Mouse (Mus musculus) embryonic facial prominence, embryonic 14.5 days (tissue): Measurements from ENCODE around the gene Tnrc6c. TPM values are rescaled to one million over a fixed set of nuclear protein-coding genes. Genes with fewer than 3 reads are reported as not detected.

Source experiments
- ATAC-seq: fragments of 200-750 bp; cut with Nextera tagmentation; 2 replicates; pipeline ENCODE4 v1.8.0; 2017; ENCODE audit warnings: low read depth, moderate number of reproducible peaks, moderate TSS enrichment
- DNase-seq: peaks from one replicate; pipeline ENCODE4 v3.0.0-alpha.2; 2015; ENCODE audit warnings: low spot score
- H3K27ac ChIP-seq: fragments of 300-500 bp; sonication (generic); replicated peaks from 2 replicates; pipeline ENCODE4 v1.5.1; 2014; ENCODE audit warnings: low read depth, mild to moderate bottlenecking, low read length, moderate library complexity
- H3K27me3 ChIP-seq: fragments of 300-500 bp; sonication (generic); replicated peaks from 2 replicates; pipeline ENCODE4 v1.6.1; 2014; ENCODE audit warnings: low read length; ENCODE audit not compliant: control insufficient read depth, insufficient read depth
- H3K36me3 ChIP-seq: fragments of 300-500 bp; sonication (generic); 2 replicates; pipeline ENCODE4 v1.6.1; 2014; ENCODE audit warnings: low read length, mixed read lengths; ENCODE audit not compliant: control insufficient read depth, insufficient read depth
- H3K4me1 ChIP-seq: fragments of 300-500 bp; sonication (generic); 2 replicates; pipeline ENCODE4 v1.6.1; 2014; ENCODE audit warnings: antibody characterized with exemption, low read length; ENCODE audit not compliant: control insufficient read depth, insufficient read depth
- H3K4me2 ChIP-seq: fragments of 300-500 bp; sonication (generic); 2 replicates; pipeline ENCODE4 v1.6.1; 2014; ENCODE audit warnings: low read depth, mild to moderate bottlenecking, low read length, moderate library complexity, mixed read lengths
- H3K4me3 ChIP-seq: fragments of 300-500 bp; sonication (generic); 2 replicates; pipeline ENCODE4 v1.5.1; 2014; ENCODE audit warnings: low read depth, mild to moderate bottlenecking, low read length
- H3K9ac ChIP-seq: fragments of 300-500 bp; sonication (generic); 2 replicates; pipeline ENCODE4 v1.6.1; 2014; ENCODE audit warnings: low read depth, mild to moderate bottlenecking, low read length, moderate library complexity, mixed read lengths
- H3K9me3 ChIP-seq: fragments of 300-500 bp; sonication (generic); 2 replicates; pipeline ENCODE4 v1.6.1; 2016; ENCODE audit warnings: low read length; ENCODE audit not compliant: control insufficient read depth
- WGBS: fragments of 180-500 bp; shearing (Covaris S2); extraction: QIAGEN DNeasy Blood & Tissue Kit; methylation state at CpG from one replicate; pipeline ENCODE4 v1.1.7; 2014; 5-methylcytosine and 5-hydroxymethylcytosine counted together
- polyA plus RNA-seq: library from polyadenylated mRNA; unstranded; fragments of >200 nt; fragmentation: Nextera tagmentation; extraction: Ambion mirVana; gene quantifications from 2 replicates; pipeline ENCODE4 v1.2.1, GENCODE M21; 2014

Gene Tnrc6c
- polyA plus RNA-seq, 1 experiment from 2014 or later = 15.2 TPM

- Histone ChIP-seq H3K36me3 (peaks cover 12% of the 10 kb centered on the region; the same call in 1 of the 2 replicates), H3K9me3 (peaks cover 4% of the 10 kb centered on the region; the same call in 1 of the 2 replicates), H3K27ac (no peak overlapping the region), H3K27me3 (no peaks in the 10 kb centered on the region), H3K4me2 (no peak overlapping the region), H3K9ac (no peak overlapping the region), H3K4me1 (peaks cover 5% of the 10 kb centered on the region), H3K4me3 (no peak overlapping the region)
- 85% methylated on average over 5 of the region's 5 CpGs for WGBS
- ATAC-seq (no peak), DNase-seq (no peak)
Observed at GRCm38 (mm10) chr11:117671626-117672025, 17.5 kb downstream of the Tnrc6c start.

DNA sequence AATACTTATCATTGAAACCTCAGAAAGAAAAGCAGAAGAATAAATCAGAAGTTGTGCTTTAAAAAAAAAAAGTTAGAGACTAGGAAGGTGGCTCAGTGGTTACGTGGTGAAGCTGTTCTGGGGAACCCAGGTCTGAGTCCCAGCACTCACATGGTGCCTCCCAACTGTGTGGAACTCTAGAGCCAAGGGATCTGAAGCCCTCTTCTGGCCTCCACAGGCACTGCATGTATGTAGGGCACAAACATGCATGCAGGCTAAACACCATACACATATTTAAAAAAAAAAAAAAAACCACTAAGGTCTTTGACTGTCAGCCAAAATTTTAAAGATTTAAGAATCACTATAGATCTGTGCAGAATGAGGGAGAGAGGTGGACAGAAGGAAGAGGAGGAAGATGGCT, 20.4 kb downstream of the Tnrc6c start:
- no peak overlapping the region for H3K9ac ChIP-seq
- peaks cover 12% of the 10 kb centered on the region; the same call in 1 of the 2 replicates for H3K36me3 ChIP-seq
- H3K4me2 ChIP-seq = no peak overlapping the region
- H3K4me1 ChIP-seq = no peaks in the 10 kb centered on the region
- peaks cover 4% of the 10 kb centered on the region; the same call in 1 of the 2 replicates for H3K9me3 ChIP-seq
- no peak overlapping the region for H3K27ac ChIP-seq
- ATAC-seq (no peak), DNase-seq (no peak)
- 96% methylated on average over 1 of the region's 1 CpGs for WGBS
- no peaks in the 10 kb centered on the region for H3K27me3 ChIP-seq
- no peak overlapping the region for H3K4me3 ChIP-seq

DNA sequence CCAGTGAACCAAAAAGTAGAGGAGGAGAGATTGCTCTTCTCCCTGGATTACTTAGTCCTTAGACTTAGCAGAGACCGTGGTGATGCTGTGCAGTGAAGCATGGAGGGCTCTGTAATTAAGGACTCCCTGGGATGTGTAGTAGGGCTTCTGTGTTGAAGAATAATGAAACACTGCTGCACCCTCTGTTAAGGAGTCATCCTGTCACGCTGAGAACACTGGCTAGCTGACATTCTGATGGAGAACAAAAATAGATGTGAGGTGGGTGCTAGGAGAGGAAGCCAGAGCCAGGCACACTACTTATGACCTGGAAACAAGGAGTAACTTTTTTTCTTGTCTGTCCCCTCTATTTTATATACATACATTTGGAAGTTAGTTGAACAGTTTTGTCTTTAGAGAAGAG, 22.6 kb downstream of the Tnrc6c start:
- H3K27me3 ChIP-seq = no peaks in the 10 kb centered on the region
- H3K9me3 ChIP-seq = peaks cover 4% of the 10 kb centered on the region; the same call in 1 of the 2 replicates
- no peak for DNase-seq
- no peak overlapping the region for H3K4me3 ChIP-seq
- 20% methylated on average over 2 of the region's 2 CpGs for WGBS
- no peak for ATAC-seq
- no peak overlapping the region for H3K4me2 ChIP-seq
- no peak overlapping the region for H3K27ac ChIP-seq
- peaks cover 12% of the 10 kb centered on the region; the same call in 1 of the 2 replicates for H3K36me3 ChIP-seq
- H3K4me1 ChIP-seq = no peaks in the 10 kb centered on the region
- no peak overlapping the region for H3K9ac ChIP-seq

GRCm38 (mm10) chr11:117677111-117677510, 23.0 kb downstream of the Tnrc6c start:
- Histone ChIP-seq H3K4me1 (no peaks in the 10 kb centered on the region), H3K9ac (no peak overlapping the region), H3K27ac (no peak overlapping the region), H3K9me3 (peaks cover 4% of the 10 kb centered on the region; the same call in 1 of the 2 replicates), H3K4me3 (no peak overlapping the region), H3K4me2 (no peak overlapping the region), H3K27me3 (no peaks in the 10 kb centered on the region), H3K36me3 (peaks cover 12% of the 10 kb centered on the region; the same call in 1 of the 2 replicates)
- WGBS = 63% methylated on average over 3 of the region's 3 CpGs
- DNase-seq (no peak), ATAC-seq (no peak)

- no peak overlapping the region for H3K4me2 ChIP-seq
- DNase-seq = no peak
- no peaks in the 10 kb centered on the region for H3K4me1 ChIP-seq
- peaks cover 4% of the 10 kb centered on the region; the same call in 1 of the 2 replicates for H3K9me3 ChIP-seq
- no peak for ATAC-seq
- no peak overlapping the region for H3K27ac ChIP-seq
- no peak overlapping the region for H3K4me3 ChIP-seq
- no peak overlapping the region for H3K9ac ChIP-seq
- WGBS = 90% methylated on average over 3 of the region's 3 CpGs
- H3K36me3 ChIP-seq = peaks cover 12% of the 10 kb centered on the region; the same call in 1 of the 2 replicates
- H3K27me3 ChIP-seq = no peaks in the 10 kb centered on the region
Observed at GRCm38 (mm10) chr11:117677594-117677993, 23.5 kb downstream of the Tnrc6c start.

DNA sequence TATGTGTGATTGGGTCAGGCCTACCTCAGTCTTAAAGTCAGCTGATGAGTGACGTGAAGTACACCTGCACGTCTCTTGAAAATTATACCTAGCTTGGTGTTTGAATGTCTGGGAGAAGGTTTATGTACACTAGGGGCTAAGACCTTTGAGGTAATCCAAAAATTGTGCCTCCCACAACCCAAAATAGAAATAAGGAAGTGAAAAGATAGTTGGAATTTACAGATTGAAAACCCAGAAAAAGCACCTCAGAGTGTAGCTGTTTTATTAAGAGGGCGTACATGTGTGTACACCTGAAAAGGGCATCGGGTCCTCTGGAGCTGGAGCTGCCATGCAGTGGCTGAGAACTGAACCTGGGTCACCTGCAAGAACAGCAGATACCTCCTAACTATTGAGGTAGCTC, 24.1 kb downstream of the Tnrc6c start:
- no peak overlapping the region for H3K4me3 ChIP-seq
- ATAC-seq (no peak), DNase-seq (no peak)
- H3K9me3 ChIP-seq = peaks cover 4% of the 10 kb centered on the region; the same call in 1 of the 2 replicates
- H3K36me3 ChIP-seq = peaks cover 8% of the 10 kb centered on the region; the same call in 1 of the 2 replicates
- H3K27ac ChIP-seq = no peak overlapping the region
- WGBS = 83% methylated on average over 4 of the region's 4 CpGs
- H3K9ac ChIP-seq = no peak overlapping the region
- no peaks in the 10 kb centered on the region for H3K4me1 ChIP-seq
- H3K4me2 ChIP-seq = no peak overlapping the region
- no peaks in the 10 kb centered on the region for H3K27me3 ChIP-seq

GRCm38 (mm10) chr11:117678740-117679139, 24.7 kb downstream of the Tnrc6c start:
- peaks cover 4% of the 10 kb centered on the region; the same call in 1 of the 2 replicates for H3K9me3 ChIP-seq
- H3K36me3 ChIP-seq = peaks cover 4% of the 10 kb centered on the region; the same call in 1 of the 2 replicates
- H3K27me3 ChIP-seq = no peaks in the 10 kb centered on the region
- no peak for ATAC-seq
- no peaks in the 10 kb centered on the region for H3K4me1 ChIP-seq
- no peak overlapping the region for H3K9ac ChIP-seq
- no peak overlapping the region for H3K4me3 ChIP-seq
- WGBS = 48% methylated on average over 2 of the region's 2 CpGs
- H3K4me2 ChIP-seq = no peak overlapping the region
- DNase-seq = no peak
- H3K27ac ChIP-seq = no peak overlapping the region

- no peaks in the 10 kb centered on the region for H3K27me3 ChIP-seq
- WGBS = 32% methylated on average over 5 of the region's 5 CpGs
- ATAC-seq = no peak
- no peak overlapping the region for H3K4me2 ChIP-seq
- no peaks in the 10 kb centered on the region for H3K36me3 ChIP-seq
- no peak for DNase-seq
- no peaks in the 10 kb centered on the region for H3K9me3 ChIP-seq
- H3K27ac ChIP-seq = no peak overlapping the region; the same call in 1 of the 2 replicates
- H3K4me3 ChIP-seq = no peak overlapping the region
- H3K4me1 ChIP-seq = peaks cover 9% of the 10 kb centered on the region; the same call in 1 of the 2 replicates
- no peak overlapping the region for H3K9ac ChIP-seq
Observed at GRCm38 (mm10) chr11:117684640-117685039, 30.6 kb downstream of the Tnrc6c start.

- DNase-seq (no peak), ATAC-seq (no peak)
- Histone ChIP-seq H3K9me3 (no peaks in the 10 kb centered on the region), H3K4me2 (no peak overlapping the region), H3K36me3 (no peaks in the 10 kb centered on the region), H3K4me1 (peaks cover 9% of the 10 kb centered on the region; the same call in 1 of the 2 replicates), H3K27ac (no peak overlapping the region), H3K27me3 (no peaks in the 10 kb centered on the region), H3K9ac (no peak overlapping the region), H3K4me3 (no peak overlapping the region)
- 51% methylated on average over 3 of the region's 3 CpGs for WGBS
Observed at GRCm38 (mm10) chr11:117685461-117685860, 31.4 kb downstream of the Tnrc6c start.
